Mouse (Mus musculus) midbrain, embryonic 11.5 days (tissue): ENCODE measurements around the gene Itgad. TPM values are rescaled to one million over a fixed set of nuclear protein-coding genes. Genes with fewer than 3 reads are reported as not detected.

ENCODE experiments used
- ATAC-seq: fragments of 200-750 bp; cut with Nextera tagmentation; 2 replicates; pipeline ENCODE4 v1.8.0; 2017; ENCODE audit warnings: moderate TSS enrichment, moderate library complexity; ENCODE audit not compliant: low FRiP score
- DNase-seq: peaks from one replicate; pipeline ENCODE4 v3.0.0; 2015; ENCODE audit warnings: low spot score; ENCODE audit errors: missing footprints
- H3K27ac ChIP-seq: fragments of 300-500 bp; sonication (generic); 2 replicates; pipeline ENCODE4 v1.5.1; 2014; ENCODE audit warnings: low read depth, low read length
- H3K27me3 ChIP-seq: fragments of 300-500 bp; sonication (generic); 2 replicates; pipeline ENCODE4 v1.6.1; 2014; ENCODE audit warnings: mild to moderate bottlenecking, low read length, moderate library complexity, mixed read lengths; ENCODE audit not compliant: control insufficient read depth, insufficient read depth
- H3K36me3 ChIP-seq: fragments of 300-500 bp; sonication (generic); 2 replicates; pipeline ENCODE4 v1.6.1; 2014; ENCODE audit warnings: mild to moderate bottlenecking, low read length, moderate library complexity, mixed read lengths; ENCODE audit not compliant: control insufficient read depth, insufficient read depth
- H3K4me1 ChIP-seq: fragments of 300-500 bp; sonication (generic); 2 replicates; pipeline ENCODE4 v1.6.1; 2014; ENCODE audit warnings: low read length; ENCODE audit not compliant: control insufficient read depth, insufficient read depth
- H3K4me2 ChIP-seq: fragments of 300-500 bp; sonication (generic); 2 replicates; pipeline ENCODE4 v1.6.1; 2014; ENCODE audit warnings: mild to moderate bottlenecking, moderate library complexity
- H3K4me3 ChIP-seq: fragments of 300-500 bp; sonication (generic); 2 replicates; pipeline ENCODE4 v1.5.1; 2014; ENCODE audit warnings: low read depth, low read length
- H3K9ac ChIP-seq: fragments of 300-500 bp; sonication (generic); 2 replicates; pipeline ENCODE4 v1.6.1; 2014; ENCODE audit warnings: low read length
- H3K9me3 ChIP-seq: fragments of 300-500 bp; sonication (generic); 2 replicates; pipeline ENCODE4 v1.6.1; 2016; ENCODE audit warnings: low read length; ENCODE audit not compliant: control insufficient read depth
- WGBS: fragments of 180-500 bp; shearing (Covaris S2); extraction: QIAGEN DNeasy Blood & Tissue Kit; methylation state at CpG from one replicate; pipeline ENCODE4 v1.1.7; 2014; 5-methylcytosine and 5-hydroxymethylcytosine counted together
- polyA plus RNA-seq: library from polyadenylated mRNA; unstranded; fragments of >200 nt; fragmentation: Nextera tagmentation; extraction: Ambion mirVana; gene quantifications from 2 replicates; pipeline ENCODE4 v1.2.1, GENCODE M21; 2014

The Itgad gene
- polyA plus RNA-seq: not detected in 2 replicates

DNA sequence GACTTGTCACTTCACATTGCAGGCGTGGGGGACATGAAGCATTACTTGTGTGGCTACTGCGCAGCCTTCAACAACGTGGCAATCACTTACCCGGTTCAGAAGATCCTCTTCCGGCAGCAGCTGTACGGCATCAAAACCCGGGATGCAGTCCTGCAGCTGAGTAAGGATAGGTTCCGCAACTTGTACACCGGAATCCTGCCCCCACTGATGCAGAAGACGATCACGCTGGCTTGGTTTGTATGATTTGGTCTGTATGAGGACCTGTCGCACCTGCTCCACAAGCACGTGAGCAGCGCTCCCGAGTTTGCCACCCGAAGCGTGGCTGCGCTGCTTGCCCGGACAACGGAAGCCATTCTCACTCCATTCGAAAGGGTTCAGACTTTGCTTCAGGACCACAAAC is at the start of gene Itgad:
Gene Itgad (plus strand): TSS at position 301 of the 400 bp plus-strand sequence.
- no peak within 1 kb of the TSS for H3K27ac ChIP-seq
- no peak within 1 kb of the TSS for H3K4me2 ChIP-seq
- no peaks in the 10 kb centered on the region for H3K9me3 ChIP-seq
- H3K36me3 ChIP-seq: no peaks in the 10 kb centered on the region
- H3K9ac ChIP-seq: no peak within 1 kb of the TSS
- H3K4me3 ChIP-seq: no peak within 1 kb of the TSS
- WGBS: 94% methylated on average over 21 of the region's 21 CpGs
- no peak for DNase-seq
- ATAC-seq: no peak
- no peaks in the 10 kb centered on the region for H3K4me1 ChIP-seq
- no peaks in the 10 kb centered on the region for H3K27me3 ChIP-seq

DNA sequence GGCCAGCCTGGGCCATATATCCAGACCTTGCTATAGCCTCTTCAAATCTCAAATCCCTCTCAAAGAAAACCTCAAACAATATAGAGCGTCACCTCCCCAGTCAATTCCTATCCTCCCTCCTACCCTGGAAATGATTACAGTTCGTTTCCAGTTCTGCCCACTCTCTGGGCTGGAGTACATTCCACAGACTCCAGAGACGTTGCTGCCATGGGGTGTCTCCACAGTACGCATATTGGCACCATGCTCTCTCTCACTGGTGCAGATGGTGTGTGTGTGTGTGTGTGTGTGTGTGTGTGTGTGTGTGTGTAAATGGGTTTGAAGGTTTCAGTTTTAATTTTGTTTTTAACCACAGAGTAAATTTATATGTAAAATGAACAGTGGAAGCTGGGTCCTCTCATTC is 48.9 kb upstream of the Itgad start:
- 68% methylated on average over 4 of the region's 4 CpGs for WGBS

DNA sequence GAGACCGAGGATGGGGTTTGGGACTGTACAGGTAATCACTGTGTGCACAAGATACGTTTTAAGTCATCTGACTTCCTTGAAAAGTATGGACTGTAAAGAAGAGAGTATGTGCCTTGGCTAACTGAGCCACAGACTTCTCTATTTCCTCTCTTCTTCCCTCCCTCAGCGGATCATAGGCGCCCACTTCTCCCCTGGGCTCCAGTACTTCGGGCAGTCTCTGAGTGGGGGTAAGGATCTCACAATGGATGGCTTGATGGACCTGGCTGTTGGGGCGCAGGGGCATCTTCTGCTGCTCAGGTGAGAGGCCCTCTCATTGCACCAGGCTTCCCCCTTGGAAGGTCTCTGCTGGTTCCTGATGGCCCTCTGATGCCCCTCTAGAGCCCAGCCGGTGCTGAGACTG is 46.7 kb upstream of the Itgad start:
- ATAC-seq: no peak
- Histone ChIP-seq H3K4me3 (no peak overlapping the region), H3K27me3 (no peaks in the 10 kb centered on the region), H3K4me2 (no peak overlapping the region), H3K4me1 (no peaks in the 10 kb centered on the region), H3K9me3 (no peaks in the 10 kb centered on the region), H3K36me3 (no peaks in the 10 kb centered on the region), H3K9ac (no peak overlapping the region), H3K27ac (no peak overlapping the region)
- WGBS: 90% methylated on average over 7 of the region's 7 CpGs
- no peak for DNase-seq

More for the DNA sequence above, 48.9 kb upstream of the Itgad start:
- H3K36me3 ChIP-seq: no peaks in the 10 kb centered on the region
- no peaks in the 10 kb centered on the region for H3K9me3 ChIP-seq
- no peaks in the 10 kb centered on the region for H3K27me3 ChIP-seq
- DNase-seq (no peak), ATAC-seq (no peak)
- H3K4me1 ChIP-seq: no peaks in the 10 kb centered on the region
- H3K4me2 ChIP-seq: no peak overlapping the region
- H3K4me3 ChIP-seq: no peak overlapping the region
- H3K27ac ChIP-seq: no peak overlapping the region
- no peak overlapping the region for H3K9ac ChIP-seq

DNA sequence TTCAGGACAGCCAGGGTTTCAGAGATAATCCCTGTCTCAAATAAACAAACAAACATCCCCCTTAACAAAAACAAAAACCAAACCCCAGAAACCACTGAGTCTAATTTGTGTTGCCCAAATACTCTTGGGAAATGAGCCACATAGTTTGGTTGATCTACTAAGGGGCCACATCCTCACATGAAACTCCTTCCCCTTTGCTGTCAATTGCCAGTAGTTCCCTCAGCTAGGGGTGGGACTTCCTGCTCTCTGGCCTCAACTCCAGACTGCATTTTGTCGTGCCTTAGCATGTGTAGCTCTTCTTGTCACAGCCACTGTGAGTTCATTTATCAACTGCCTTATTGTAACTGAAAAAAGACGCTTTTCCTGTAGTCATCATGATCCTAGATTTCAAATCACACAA is 43.9 kb upstream of the Itgad start:
- Histone ChIP-seq H3K9me3 (no peaks in the 10 kb centered on the region), H3K4me3 (no peak overlapping the region), H3K4me1 (no peaks in the 10 kb centered on the region), H3K27me3 (no peaks in the 10 kb centered on the region), H3K27ac (no peak overlapping the region), H3K9ac (no peak overlapping the region), H3K4me2 (no peak overlapping the region), H3K36me3 (no peaks in the 10 kb centered on the region)
- 79% methylated on average over 2 of the region's 2 CpGs for WGBS
- DNase-seq: no peak
- ATAC-seq: no peak

DNA sequence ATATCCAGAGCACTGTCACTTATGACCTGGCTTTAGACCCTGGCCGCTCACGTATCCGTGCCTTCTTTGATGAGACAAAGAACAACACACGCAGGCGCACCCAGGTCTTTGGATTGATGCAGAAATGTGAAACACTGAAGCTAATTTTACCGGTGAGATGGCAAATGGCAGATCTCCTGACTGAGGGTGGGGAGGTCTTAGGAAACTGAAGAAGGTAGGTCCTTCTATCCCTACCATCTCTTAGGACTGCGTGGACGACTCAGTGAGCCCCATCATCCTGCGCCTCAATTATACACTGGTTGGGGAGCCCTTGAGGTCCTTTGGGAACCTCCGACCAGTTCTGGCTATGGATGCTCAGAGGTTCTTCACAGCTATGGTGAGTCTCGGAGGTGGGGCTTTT is 42.0 kb upstream of the Itgad start:
- Histone ChIP-seq H3K27me3 (no peaks in the 10 kb centered on the region), H3K4me1 (no peaks in the 10 kb centered on the region), H3K9me3 (no peaks in the 10 kb centered on the region), H3K9ac (no peak overlapping the region), H3K27ac (no peak overlapping the region), H3K36me3 (no peaks in the 10 kb centered on the region), H3K4me2 (no peak overlapping the region), H3K4me3 (no peak overlapping the region)
- DNase-seq (no peak), ATAC-seq (no peak)
- WGBS: 92% methylated on average over 11 of the region's 11 CpGs

DNA sequence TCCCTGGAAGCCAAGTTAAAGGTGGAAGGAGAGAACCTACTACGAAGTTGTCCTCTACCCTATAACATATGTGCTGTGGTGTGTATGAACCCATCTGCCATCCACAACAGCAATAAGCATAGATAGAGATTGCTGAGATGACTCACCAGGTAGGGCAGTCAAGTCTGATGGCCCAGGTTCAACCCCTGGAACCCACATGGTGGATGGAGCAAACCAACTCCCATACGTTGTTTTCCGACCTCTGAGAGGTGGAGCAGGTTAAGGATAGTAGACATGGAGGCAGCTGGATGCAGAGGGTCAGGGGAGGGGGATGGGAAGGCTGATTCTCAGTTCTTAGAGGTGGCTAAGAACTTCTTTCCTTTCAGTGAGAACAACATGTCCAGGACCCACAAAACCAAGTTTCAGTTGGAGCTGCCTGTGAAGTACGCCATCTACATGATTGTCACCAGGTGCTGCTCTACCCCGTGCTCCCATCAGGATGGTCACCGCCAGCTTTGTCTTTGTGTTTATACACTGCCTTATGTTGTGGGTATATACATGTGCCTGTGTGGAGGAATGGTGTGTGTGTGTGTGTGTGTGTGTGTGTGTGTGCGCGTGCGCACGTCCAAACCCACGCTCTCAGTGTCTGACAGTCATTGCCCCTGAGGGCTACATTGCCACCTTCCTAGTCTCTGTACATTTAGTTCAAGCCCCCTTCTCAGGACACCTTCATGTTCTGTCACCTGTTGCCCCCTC is 39.6 kb upstream of the Itgad start:
- 93% methylated on average over 11 of the region's 11 CpGs for WGBS

DNA sequence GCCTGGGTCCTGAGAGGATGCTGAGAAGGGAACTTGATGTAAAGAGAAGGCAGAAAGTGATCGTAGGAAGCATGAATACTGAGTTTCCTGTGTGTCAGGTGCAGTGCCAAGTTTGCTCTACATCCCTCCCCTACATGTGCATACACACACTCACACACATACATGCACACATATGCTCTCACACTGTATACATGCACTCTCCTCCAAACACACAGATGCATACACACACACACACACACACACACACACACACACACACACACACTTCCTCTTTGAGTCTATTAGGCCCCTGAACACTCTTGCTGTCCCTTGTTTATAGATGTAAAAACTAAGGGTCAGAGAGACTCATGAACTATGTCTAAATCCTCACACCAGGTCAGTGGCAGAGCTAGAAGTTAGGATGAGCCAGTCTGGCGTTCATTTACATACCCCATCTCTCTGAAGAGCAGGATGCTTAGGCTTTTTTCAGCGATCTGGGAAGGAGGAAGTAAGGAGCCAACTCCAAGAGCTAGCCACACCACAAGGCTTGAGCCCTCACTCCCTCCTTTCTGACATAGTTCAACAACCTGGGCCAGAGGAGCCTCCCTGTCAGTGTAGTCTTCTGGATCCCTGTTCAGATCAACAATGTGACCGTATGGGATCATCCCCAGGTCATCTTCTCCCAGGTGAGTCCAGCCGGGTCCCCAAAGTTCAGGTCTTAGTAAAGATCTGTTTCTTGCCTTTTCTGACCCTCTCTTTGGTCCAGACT is 38.8 kb upstream of the Itgad start:
- Histone ChIP-seq H3K4me1 (no peaks in the 10 kb centered on the region), H3K36me3 (no peaks in the 10 kb centered on the region), H3K27me3 (no peaks in the 10 kb centered on the region), H3K4me2 (no peak overlapping the region), H3K27ac (no peak overlapping the region), H3K4me3 (no peak overlapping the region), H3K9me3 (no peaks in the 10 kb centered on the region), H3K9ac (no peak overlapping the region)
- DNase-seq (no peak), ATAC-seq (no peak)
- WGBS: 84% methylated on average over 5 of the region's 5 CpGs

More for the DNA sequence above, 39.6 kb upstream of the Itgad start:
- Histone ChIP-seq H3K4me1 (no peaks in the 10 kb centered on the region), H3K4me3 (no peak overlapping the region), H3K4me2 (no peak overlapping the region), H3K36me3 (no peaks in the 10 kb centered on the region), H3K9ac (no peak overlapping the region), H3K27ac (no peak overlapping the region), H3K9me3 (no peaks in the 10 kb centered on the region), H3K27me3 (no peaks in the 10 kb centered on the region)
- DNase-seq (no peak), ATAC-seq (no peak)

DNA sequence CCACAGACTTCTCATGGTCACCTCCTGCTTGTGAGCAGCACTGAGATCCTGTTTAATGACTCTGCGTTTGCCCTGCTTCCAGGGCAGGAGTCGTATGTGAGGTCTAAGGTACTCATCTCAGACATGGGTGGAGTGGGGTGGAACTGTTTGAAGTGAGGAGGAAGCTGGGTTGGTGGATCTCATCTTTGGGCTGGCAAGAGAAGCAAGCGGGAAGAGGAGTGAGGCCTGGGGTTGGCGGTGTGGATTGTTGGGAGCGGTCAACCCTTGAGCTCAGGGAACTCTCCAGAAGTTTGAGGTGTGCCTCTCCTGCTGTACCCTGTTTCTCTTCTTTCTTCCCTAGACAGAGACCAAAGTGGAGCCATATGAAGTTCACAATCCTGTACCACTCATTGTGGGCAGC is 37.8 kb upstream of the Itgad start:
- Histone ChIP-seq H3K4me2 (no peak overlapping the region), H3K4me3 (no peak overlapping the region), H3K9ac (no peak overlapping the region), H3K4me1 (no peaks in the 10 kb centered on the region), H3K36me3 (no peaks in the 10 kb centered on the region), H3K27ac (no peak overlapping the region), H3K27me3 (no peaks in the 10 kb centered on the region), H3K9me3 (no peaks in the 10 kb centered on the region)
- WGBS: 94% methylated on average over 5 of the region's 5 CpGs
- DNase-seq (no peak), ATAC-seq (no peak)

DNA sequence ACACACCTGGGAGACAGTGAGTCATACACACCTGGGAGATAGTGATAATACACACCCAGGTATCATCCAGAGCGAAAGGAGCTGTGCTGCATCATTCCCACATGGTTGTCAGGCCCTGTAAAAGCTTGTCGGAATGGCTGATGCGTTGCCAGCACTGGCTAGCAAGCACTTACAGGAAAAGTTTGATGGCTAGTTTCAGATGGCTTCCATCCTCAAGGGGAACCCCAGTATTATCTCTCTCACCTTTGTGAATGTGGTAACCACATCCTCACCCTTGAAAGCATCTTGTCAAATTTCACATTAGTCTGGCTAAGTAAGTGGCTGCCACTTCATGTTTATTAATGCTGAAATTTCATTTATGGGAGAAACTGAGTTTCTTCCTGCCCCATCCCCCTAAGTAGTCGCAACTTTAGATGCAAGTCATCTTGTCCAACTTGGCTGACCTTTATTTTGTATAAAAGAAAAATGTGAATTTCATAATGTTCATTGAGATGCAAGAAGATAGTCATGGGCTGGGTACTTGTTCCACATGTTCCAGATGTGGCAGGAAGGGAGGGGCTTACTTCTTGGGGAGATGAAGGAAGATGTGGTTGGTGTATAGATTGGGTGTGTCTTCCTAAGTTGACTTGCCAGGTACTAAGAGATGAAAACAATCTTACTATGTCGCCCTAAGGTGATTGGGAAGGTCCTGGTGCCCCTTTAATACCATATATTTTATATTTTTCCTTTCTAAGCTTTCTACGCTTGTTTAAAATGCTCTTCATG is 34.3 kb upstream of the Itgad start:
- Histone ChIP-seq H3K4me3 (no peak overlapping the region), H3K4me1 (no peaks in the 10 kb centered on the region), H3K27me3 (no peaks in the 10 kb centered on the region), H3K9ac (no peak overlapping the region), H3K4me2 (no peak overlapping the region), H3K9me3 (no peaks in the 10 kb centered on the region), H3K27ac (no peak overlapping the region), H3K36me3 (no peaks in the 10 kb centered on the region)
- ATAC-seq (no peak), DNase-seq (no peak)
- WGBS: 85% methylated on average over 6 of the region's 6 CpGs
